Mouse (Mus musculus) G1E (cell line): ENCODE data around the gene Lrrc52. TPM values are rescaled to one million over a fixed set of nuclear protein-coding genes. Genes with fewer than 3 reads are reported as not detected.

Experiments used
- ATAC-seq: 2 replicates; pipeline ENCODE4 v1.8.0; 2016; ENCODE audit warnings: mild to moderate bottlenecking; ENCODE audit not compliant: insufficient number of reproducible peaks, poor library complexity, low FRiP score, severe bottlenecking; ENCODE audit errors: extremely low read depth
- DNase-seq: peaks from one replicate; pipeline ENCODE4 v3.0.0; 2012; ENCODE audit warnings: low spot score
- H3K27me3 ChIP-seq: 2 replicates; pipeline ENCODE4 v1.6.1; 2012; ENCODE audit warnings: mild to moderate bottlenecking, low read length, inconsistent platforms; ENCODE audit not compliant: insufficient read depth
- H3K36me3 ChIP-seq: replicated peaks from 2 replicates; pipeline ENCODE3; 2012; ENCODE audit warnings: mild to moderate bottlenecking, inconsistent platforms
- H3K4me1 ChIP-seq: 2 replicates; pipeline ENCODE4 v1.6.1; 2012; ENCODE audit warnings: low read depth, low read length, inconsistent platforms, mixed read lengths; ENCODE audit not compliant: insufficient read depth
- H3K4me3 ChIP-seq: 2 replicates; pipeline ENCODE4 v1.5.1; 2012; ENCODE audit warnings: low read depth, mild to moderate bottlenecking, inconsistent platforms, low read length, moderate library complexity, mixed read lengths
- H3K9me3 ChIP-seq: replicated peaks from 2 replicates; pipeline ENCODE4 v1.6.1; 2012; ENCODE audit warnings: inconsistent platforms
- CTCF ChIP-seq: IDR thresholded peaks from 2 replicates; pipeline ENCODE4 v1.5.1; 2012; ENCODE audit warnings: low read depth, low read length, inconsistent platforms, mixed read lengths
- GATA1 ChIP-seq: IDR thresholded peaks from 2 replicates; pipeline ENCODE4 v1.6.1; 2012; ENCODE audit warnings: borderline replicate concordance, low read length, inconsistent platforms, mixed read lengths
- GATA2 ChIP-seq: IDR thresholded peaks from 2 replicates; pipeline ENCODE4 v1.6.1; 2012; ENCODE audit warnings: low read depth, low read length, inconsistent platforms, borderline replicate concordance
- POLR2AphosphoS5 ChIP-seq: IDR thresholded peaks from 2 replicates; pipeline ENCODE4 v1.6.1; 2012; ENCODE audit warnings: low read depth, low read length, inconsistent platforms; ENCODE audit not compliant: insufficient replicate concordance
- TAL1 ChIP-seq: conservative IDR thresholded peaks from 2 replicates; pipeline ENCODE4 v1.6.1; 2012; ENCODE audit warnings: low read depth, low read length, inconsistent platforms, mixed read lengths
- polyA plus RNA-seq: library from polyadenylated mRNA; stranded (reverse); fragments of >175 nt; gene quantifications from 2 replicates; pipeline ENCODE4 v1.2.3, GENCODE M21; 2012
- total RNA-seq, 2 experiments: library from RNA; stranded (forward) in 1 of 2; stranded (reverse) in 1 of 2; fragments of 200-1000 nt in 1 of 2; fragments of >200 nt in 1 of 2; fragmentation: Nextera tagmentation in 1 of 2; gene quantifications; 2 replicates each; pipeline ENCODE4 v1.2.3; 2014 to 2017

Lrrc52 gene
- total and polyA plus RNA-seq, 3 experiments: 0.27 TPM; not detected in 2

GRCm38 (mm10) chr1:167497560-167497959, 31.0 kb upstream of the Lrrc52 start:
- no peaks in the 10 kb centered on the region for H3K36me3 ChIP-seq
- no peak for ATAC-seq
- H3K9me3 ChIP-seq: peaks cover 27% of the 10 kb centered on the region
- no peaks in the 10 kb centered on the region for H3K4me1 ChIP-seq
- H3K27me3 ChIP-seq: no peaks in the 10 kb centered on the region
- no peak for DNase-seq
- no peak overlapping the region for H3K4me3 ChIP-seq
- TF ChIP-seq POLR2AphosphoS5 (no peak), CTCF (no peak), GATA1 (no peak), GATA2 (no peak), TAL1 (no peak)

GRCm38 (mm10) chr1:167491501-167491900, 24.9 kb upstream of the Lrrc52 start:
- DNase-seq (no peak), ATAC-seq (no peak)
- peaks cover 14% of the 10 kb centered on the region for H3K9me3 ChIP-seq
- H3K4me1 ChIP-seq: no peaks in the 10 kb centered on the region
- no peaks in the 10 kb centered on the region for H3K27me3 ChIP-seq
- no peaks in the 10 kb centered on the region for H3K36me3 ChIP-seq
- no peak overlapping the region for H3K4me3 ChIP-seq
- TF ChIP-seq TAL1: no peak
- no peak for TF ChIP-seq CTCF
- TF ChIP-seq GATA1: no peak
- TF ChIP-seq GATA2: no peak
- TF ChIP-seq POLR2AphosphoS5: no peak

- TF ChIP-seq GATA1 (no peak), TAL1 (no peak), CTCF (no peak), POLR2AphosphoS5 (no peak), GATA2 (no peak)
- Histone ChIP-seq H3K9me3 (peaks cover 11% of the 10 kb centered on the region), H3K27me3 (no peaks in the 10 kb centered on the region), H3K36me3 (no peaks in the 10 kb centered on the region), H3K4me3 (no peak overlapping the region), H3K4me1 (no peaks in the 10 kb centered on the region)
- ATAC-seq (no peak), DNase-seq (no peak)
Observed at GRCm38 (mm10) chr1:167487933-167488332, 21.4 kb upstream of the Lrrc52 start.

- no peak for TF ChIP-seq GATA2
- TF ChIP-seq GATA1: no peak
- no peak for TF ChIP-seq CTCF
- TF ChIP-seq TAL1: no peak
- TF ChIP-seq POLR2AphosphoS5: no peak
- Histone ChIP-seq H3K36me3 (no peaks in the 10 kb centered on the region), H3K9me3 (peaks cover 7% of the 10 kb centered on the region), H3K4me1 (no peaks in the 10 kb centered on the region), H3K27me3 (no peaks in the 10 kb centered on the region), H3K4me3 (no peak overlapping the region)
- DNase-seq (no peak), ATAC-seq (no peak)
Observed at GRCm38 (mm10) chr1:167486959-167487680, 20.5 kb upstream of the Lrrc52 start.

GRCm38 (mm10) chr1:167482863-167483262, 16.3 kb upstream of the Lrrc52 start:
- peaks cover 2% of the 10 kb centered on the region for H3K9me3 ChIP-seq
- no peaks in the 10 kb centered on the region for H3K27me3 ChIP-seq
- DNase-seq (no peak), ATAC-seq (no peak)
- H3K4me1 ChIP-seq: no peaks in the 10 kb centered on the region
- no peak overlapping the region for H3K4me3 ChIP-seq
- TF ChIP-seq GATA2 (no peak), GATA1 (no peak), TAL1 (no peak), POLR2AphosphoS5 (no peak), CTCF (no peak)
- H3K36me3 ChIP-seq: no peaks in the 10 kb centered on the region

- TF ChIP-seq CTCF (no peak), TAL1 (no peak), GATA1 (no peak), GATA2 (no peak), POLR2AphosphoS5 (no peak)
- Histone ChIP-seq H3K36me3 (no peaks in the 10 kb centered on the region), H3K27me3 (no peaks in the 10 kb centered on the region), H3K9me3 (no peaks in the 10 kb centered on the region), H3K4me1 (no peaks in the 10 kb centered on the region), H3K4me3 (no peak overlapping the region)
- DNase-seq (no peak), ATAC-seq (no peak)
Observed at GRCm38 (mm10) chr1:167473585-167473984, 7.0 kb upstream of the Lrrc52 start.

- no peaks in the 10 kb centered on the region for H3K9me3 ChIP-seq
- H3K4me1 ChIP-seq: no peaks in the 10 kb centered on the region
- H3K4me3 ChIP-seq: no peak overlapping the region
- no peaks in the 10 kb centered on the region for H3K27me3 ChIP-seq
- no peak for DNase-seq
- no peak for ATAC-seq
- H3K36me3 ChIP-seq: no peaks in the 10 kb centered on the region
- TF ChIP-seq GATA1 (no peak), POLR2AphosphoS5 (no peak), TAL1 (no peak), CTCF (no peak), GATA2 (no peak)
Observed at GRCm38 (mm10) chr1:167467916-167468315, 1.3 kb upstream of the Lrrc52 start.
